Mouse (Mus musculus) embryonic fibroblast, embryonic 13.5 days (primary cell): ENCODE measurements around the gene Tnfsf13b.

Source experiments
- CTCF ChIP-seq: IDR thresholded peaks from 2 replicates; pipeline ENCODE4 v1.5.1; 2011; ENCODE audit warnings: mild to moderate bottlenecking, control low read depth, low read length, moderate library complexity, borderline replicate concordance; ENCODE audit not compliant: insufficient read depth
- POLR2A ChIP-seq: IDR thresholded peaks from 2 replicates; pipeline ENCODE4 v1.6.1; 2011; ENCODE audit warnings: low read depth, mild to moderate bottlenecking, control low read depth, low read length, moderate library complexity

DNA sequence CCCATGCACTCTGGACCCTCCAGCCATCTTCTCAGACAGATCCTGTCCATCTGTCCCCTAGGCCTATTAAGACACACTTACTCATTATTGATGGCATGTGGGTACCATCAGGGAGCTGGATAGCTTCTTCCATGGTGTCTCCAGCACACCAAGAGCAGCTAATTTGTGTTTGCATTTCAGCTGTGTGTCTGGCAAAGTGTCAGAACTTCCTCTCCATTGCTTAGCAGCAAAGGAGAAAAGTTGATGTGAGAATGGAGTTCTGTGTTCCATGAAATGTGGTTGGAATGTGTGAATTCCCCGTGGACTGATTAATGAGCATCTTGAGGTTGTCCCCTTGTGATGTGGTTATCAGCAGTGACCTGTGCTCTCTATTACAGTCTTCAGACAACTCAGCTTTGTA is 26.5 kb upstream of the Tnfsf13b start:
- TF ChIP-seq CTCF (no peak), POLR2A (no peak)
